Mouse (Mus musculus): ENCODE data around the gene Fbxw10. TPM values are rescaled to one million over a fixed set of nuclear protein-coding genes. Genes with fewer than 3 reads are reported as not detected.

Fbxw10 gene
- polyA plus RNA-seq, 1 experiment from 2014 or later, result 0.25 TPM

Other genes starting within 250 kb of the Fbxw10 start
- 9.7 and 10.6 TPM in 2 replicates for gene Lrrc75a, start 198.5 kb upstream of the Fbxw10 start, polyA plus RNA-seq (2015; fragmentation: Nextera tagmentation; extraction: Ambion mirVana)
- 28.5 and 29.2 TPM in 2 replicates for gene Mmgt2, start 198.4 kb upstream of the Fbxw10 start, polyA plus RNA-seq (2015; fragmentation: Nextera tagmentation; extraction: Ambion mirVana)
- 27.1 and 29.0 TPM in 2 replicates for gene Zfp287, start 115.2 kb upstream of the Fbxw10 start, polyA plus RNA-seq (2015; fragmentation: Nextera tagmentation; extraction: Ambion mirVana)
- not detected in 2 replicates for gene Gm10428, start 94.0 kb upstream of the Fbxw10 start, polyA plus RNA-seq (2015; fragmentation: Nextera tagmentation; extraction: Ambion mirVana)
- gene Zfp286, start 57.6 kb upstream of the Fbxw10 start, polyA plus RNA-seq (2015; fragmentation: Nextera tagmentation; extraction: Ambion mirVana), result 38.8 and 39.6 TPM in 2 replicates
- gene Trim16, start 26.8 kb upstream of the Fbxw10 start, polyA plus RNA-seq (2015; fragmentation: Nextera tagmentation; extraction: Ambion mirVana), result 4.8 and 5.8 TPM in 2 replicates
- 55.0 and 64.9 TPM in 2 replicates for gene Tvp23b, start 32.4 kb downstream of the Fbxw10 start, polyA plus RNA-seq (2015; fragmentation: Nextera tagmentation; extraction: Ambion mirVana)
- 0.36 TPM in 1 of 2 replicates, not detected in the other for gene Cdrt4, start 104.1 kb downstream of the Fbxw10 start, polyA plus RNA-seq (2015; fragmentation: Nextera tagmentation; extraction: Ambion mirVana)
- not detected in 2 replicates for gene Tekt3, start 214.6 kb downstream of the Fbxw10 start, polyA plus RNA-seq (2015; fragmentation: Nextera tagmentation; extraction: Ambion mirVana)